Mouse (Mus musculus) brain, embryonic 14.5 days (tissue): ENCODE data around the gene Olfr419. TPM values are rescaled to one million over a fixed set of nuclear protein-coding genes. Genes with fewer than 3 reads are reported as not detected.

Experiments used
- DNase-seq: peaks from one replicate; pipeline ENCODE4 v3.0.0-alpha.2; 2011; ENCODE audit warnings: low read depth
- CTCF ChIP-seq: fragments of 200-500 bp; IDR thresholded peaks from 2 replicates; pipeline ENCODE4 v1.5.1; 2012; ENCODE audit warnings: inconsistent platforms, mild to moderate bottlenecking, moderate library complexity, borderline replicate concordance; ENCODE audit not compliant: insufficient read depth, insufficient read length; ENCODE audit errors: extremely low read depth
- POLR2A ChIP-seq: fragments of 200-500 bp; IDR thresholded peaks from 2 replicates; pipeline ENCODE4 v1.6.1; 2012; ENCODE audit warnings: mild to moderate bottlenecking, inconsistent platforms, borderline replicate concordance; ENCODE audit not compliant: poor library complexity, insufficient read depth, insufficient read length, severe bottlenecking; ENCODE audit errors: extremely low read depth
- polyA plus RNA-seq: library from polyadenylated mRNA; depleted of rRNA; stranded (reverse); fragments of >200 nt; gene quantifications from 2 replicates; pipeline ENCODE4 v1.2.3, GENCODE M21; 2012; rRNA removed

Gene Olfr419
- polyA plus RNA-seq, result not detected in 2 replicates

GRCm38 (mm10) chr1:174251961-174252360, at the start of gene Olfr419:
Gene Olfr419, minus strand, starts transcription at chr1:174252061.
- TF ChIP-seq CTCF (no peak), POLR2A (no peak)
- DNase-seq, result no peak

GRCm38 (mm10) chr1:174270643-174271042, 18.8 kb upstream of the Olfr419 start:
- no peak for DNase-seq
- no peak for TF ChIP-seq CTCF
- TF ChIP-seq POLR2A, result no peak

GRCm38 (mm10) chr1:174269162-174269561, 17.3 kb upstream of the Olfr419 start:
- TF ChIP-seq CTCF (no peak), POLR2A (no peak)
- no peak for DNase-seq

- TF ChIP-seq CTCF (no peak), POLR2A (no peak)
- no peak for DNase-seq
These were observed 16.0 kb upstream of the Olfr419 start for GRCm38 (mm10) chr1:174267816-174268215.

GRCm38 (mm10) chr1:174250376-174250775, 1.5 kb downstream of the Olfr419 start:
- DNase-seq, result peak; percentile 20
- TF ChIP-seq CTCF (no peak), POLR2A (no peak)

GRCm38 (mm10) chr1:174247170-174247569, 4.7 kb downstream of the Olfr419 start:
- DNase-seq, result peak; percentile 25
- TF ChIP-seq POLR2A (no peak), CTCF (no peak)

- no peak for DNase-seq
- TF ChIP-seq CTCF, result no peak
- TF ChIP-seq POLR2A, result no peak
These were observed 5.8 kb downstream of the Olfr419 start for GRCm38 (mm10) chr1:174246080-174246479.

- DNase-seq, result peak; percentile 20
- TF ChIP-seq CTCF (no peak), POLR2A (no peak)
These were observed 7.2 kb downstream of the Olfr419 start for GRCm38 (mm10) chr1:174244621-174245020.

GRCm38 (mm10) chr1:174239916-174240315, 11.9 kb downstream of the Olfr419 start:
- TF ChIP-seq CTCF (no peak), POLR2A (no peak)

GRCm38 (mm10) chr1:174216528-174217204, 35.2 kb downstream of the Olfr419 start:
- TF ChIP-seq POLR2A (no peak), CTCF (no peak)
- DNase-seq, result no peak

More at GRCm38 (mm10) chr1:174239916-174240315, 11.9 kb downstream of the Olfr419 start:
- no peak for DNase-seq

GRCm38 (mm10) chr1:174215270-174216038, 36.4 kb downstream of the Olfr419 start:
- TF ChIP-seq POLR2A (no peak), CTCF (no peak)
- DNase-seq, result no peak
